Mouse (Mus musculus) right cerebral cortex, adult 2 months (tissue): ENCODE results near the gene Gm11541.

ENCODE experiments used
- DNase-seq, 2 experiments: peaks; one replicate each; pipeline ENCODE4 v3.0.0; 2021 to 2022; ENCODE audit warnings: low spot score in 2 of 2

Gm11541 gene

DNA sequence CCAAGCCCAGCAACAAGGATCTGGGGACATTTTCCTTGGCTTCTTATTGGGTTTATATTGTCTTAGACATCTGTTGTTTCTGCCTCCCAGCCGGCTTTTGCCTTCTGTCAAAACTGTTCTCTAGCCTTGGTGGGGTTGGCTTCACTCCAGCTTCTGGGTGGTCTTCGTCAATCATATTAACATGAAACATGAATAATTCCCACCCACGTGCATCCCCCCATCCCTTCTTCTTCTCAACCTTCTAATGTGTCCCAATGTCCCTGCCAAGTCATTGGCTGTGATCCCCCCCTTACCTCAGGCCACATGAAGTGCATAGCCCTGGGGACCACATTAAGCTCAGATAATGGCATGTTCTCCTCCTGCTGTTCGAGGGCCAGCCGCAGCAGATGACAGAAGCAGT is at the start of gene Gm11541:
Gene Gm11541, minus strand, starts transcription at position 28 of the 400 bp plus-strand sequence.
- no peak for DNase-seq

DNA sequence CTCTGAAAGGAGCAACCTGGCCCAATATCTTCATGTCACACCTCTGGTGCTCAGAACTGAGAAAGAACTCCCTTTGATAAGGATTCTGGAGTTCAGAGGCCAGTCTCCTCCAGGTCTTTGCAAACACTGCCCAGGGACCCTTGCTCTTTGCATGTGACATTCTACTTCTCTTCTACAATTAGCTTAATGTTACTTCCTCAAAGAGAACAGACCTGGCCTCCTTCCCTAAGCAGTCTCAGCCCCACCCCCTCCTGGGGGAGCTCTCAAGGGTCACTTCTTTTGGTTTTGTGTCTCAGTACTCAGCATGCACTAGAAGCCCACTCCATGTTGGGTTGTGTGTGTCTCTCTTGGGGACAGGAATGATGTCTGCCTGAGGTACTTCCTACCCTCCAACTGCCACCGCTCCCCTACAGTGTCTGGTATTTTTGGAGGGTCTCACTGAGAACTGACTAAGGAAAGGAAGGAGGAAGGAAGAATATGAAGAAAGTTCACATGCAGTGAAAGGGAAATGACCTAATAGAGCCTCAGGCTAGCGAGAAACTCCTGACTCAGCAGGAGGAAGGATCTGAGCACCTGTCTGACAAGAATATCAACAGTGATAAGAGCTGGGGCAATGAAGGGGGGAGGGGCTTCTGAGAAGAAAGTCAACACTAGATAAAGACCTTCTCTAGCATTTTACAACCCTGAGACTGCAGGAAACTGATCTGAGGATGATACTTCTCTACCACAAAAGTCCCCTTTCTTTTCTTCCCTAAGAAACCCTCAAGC is 48.8 kb upstream of the Gm11541 start:
- no peak for DNase-seq

- DNase-seq = no peak
These were observed 37.5 kb upstream of the Gm11541 start, which contains the start of gene Cdc34b for GRCm38 (mm10) chr11:94741732-94742272. Gene Cdc34b (plus strand): TSS chr11:94741782.

DNA sequence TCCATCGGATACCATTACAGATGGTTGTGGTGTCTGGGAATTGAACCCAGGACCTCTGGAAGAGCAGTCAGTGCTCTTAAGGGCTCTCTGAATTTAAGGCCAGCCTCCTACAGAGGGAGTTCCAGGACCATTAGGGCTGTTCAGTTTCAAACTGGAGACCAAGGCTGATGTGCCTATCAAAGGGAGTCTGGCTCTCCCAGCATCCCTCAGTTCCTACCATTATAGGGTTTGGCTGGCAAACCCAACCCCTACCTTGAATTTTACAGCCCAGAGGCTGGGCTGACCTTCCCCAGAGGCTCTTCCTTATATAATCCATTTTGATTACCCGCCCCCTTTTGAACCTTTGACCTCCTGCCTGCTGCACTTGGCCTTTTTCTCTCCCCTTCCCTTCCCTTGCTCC is 31.4 kb upstream of the Gm11541 start:
- DNase-seq = no peak

DNA sequence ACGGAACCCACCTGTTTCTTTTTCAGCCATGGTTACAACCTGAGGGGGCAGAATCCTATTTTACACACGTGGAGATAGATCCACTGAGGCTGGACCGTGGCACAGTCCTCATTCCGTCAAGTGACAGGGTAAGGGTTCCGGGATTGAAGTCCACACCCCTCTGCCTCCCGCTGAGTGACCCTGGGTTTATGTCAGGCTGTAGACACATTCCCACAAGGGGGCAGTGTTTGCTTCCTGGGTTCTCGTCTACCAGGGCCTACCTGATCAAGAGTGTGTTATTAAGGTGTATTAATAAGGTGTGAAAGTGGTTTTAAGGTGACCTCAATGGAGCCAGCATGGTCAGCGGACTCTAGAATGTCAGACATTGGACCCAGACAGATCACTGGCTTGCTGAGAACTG is 28.5 kb upstream of the Gm11541 start:
- no peak for DNase-seq

GRCm38 (mm10) chr11:94731229-94731628 is 26.9 kb upstream of the Gm11541 start:
- DNase-seq = peak; percentile 10 to 27

DNA sequence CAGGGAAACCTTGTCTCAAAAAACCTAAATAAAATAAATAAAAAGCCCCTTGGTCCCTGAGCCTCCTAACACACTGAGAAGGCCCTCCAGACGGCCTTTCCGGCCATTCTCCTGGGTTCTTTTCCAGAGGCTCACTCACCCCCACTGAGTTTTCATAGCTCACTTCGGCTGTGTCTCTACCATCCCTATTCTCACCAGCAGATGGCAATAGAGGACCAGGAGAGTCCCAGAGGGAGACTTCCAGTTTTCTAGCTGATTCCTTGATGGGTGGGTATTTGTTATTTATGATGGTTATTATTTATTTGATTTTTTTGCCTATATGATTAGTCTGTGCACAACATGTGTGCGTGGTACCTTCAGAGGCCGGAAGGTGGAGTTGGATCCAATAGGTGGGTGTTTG is 26.0 kb upstream of the Gm11541 start:
- DNase-seq = peak; percentile 73 to 85

- no peak for DNase-seq
These were observed 25.3 kb upstream of the Gm11541 start for GRCm38 (mm10) chr11:94729565-94729964.

GRCm38 (mm10) chr11:94728545-94728944 is 24.2 kb upstream of the Gm11541 start:
- DNase-seq = no peak

- no peak for DNase-seq
These were observed 23.0 kb upstream of the Gm11541 start for GRCm38 (mm10) chr11:94727306-94727705.

- DNase-seq = no peak
These were observed 14.9 kb upstream of the Gm11541 start for GRCm38 (mm10) chr11:94719216-94719615.

- no peak for DNase-seq
These were observed 14.0 kb upstream of the Gm11541 start for GRCm38 (mm10) chr11:94718113-94718909.

- no peak for DNase-seq
These were observed 12.9 kb upstream of the Gm11541 start for GRCm38 (mm10) chr11:94717239-94717638.

DNA sequence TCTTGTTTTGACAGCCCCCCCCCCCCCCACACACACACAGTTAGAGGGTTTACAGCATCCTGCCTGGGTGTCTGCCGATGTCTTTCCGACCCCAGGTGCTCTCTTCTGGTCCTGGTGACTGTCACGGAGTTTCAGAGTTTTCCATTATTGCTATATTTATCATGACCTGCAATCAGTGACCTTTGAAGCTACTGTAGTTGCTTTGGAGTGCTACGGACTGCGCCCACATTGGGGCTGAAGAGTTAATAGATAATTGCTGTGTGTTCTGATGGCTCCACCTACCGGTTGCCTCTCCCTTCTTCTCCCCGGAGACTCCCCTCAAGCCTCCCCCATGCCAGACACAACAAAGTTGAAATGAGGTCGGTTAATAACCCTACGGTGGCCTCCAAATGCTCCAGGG is 12.5 kb upstream of the Gm11541 start:
- peak; percentile 14 to 18 for DNase-seq

DNA sequence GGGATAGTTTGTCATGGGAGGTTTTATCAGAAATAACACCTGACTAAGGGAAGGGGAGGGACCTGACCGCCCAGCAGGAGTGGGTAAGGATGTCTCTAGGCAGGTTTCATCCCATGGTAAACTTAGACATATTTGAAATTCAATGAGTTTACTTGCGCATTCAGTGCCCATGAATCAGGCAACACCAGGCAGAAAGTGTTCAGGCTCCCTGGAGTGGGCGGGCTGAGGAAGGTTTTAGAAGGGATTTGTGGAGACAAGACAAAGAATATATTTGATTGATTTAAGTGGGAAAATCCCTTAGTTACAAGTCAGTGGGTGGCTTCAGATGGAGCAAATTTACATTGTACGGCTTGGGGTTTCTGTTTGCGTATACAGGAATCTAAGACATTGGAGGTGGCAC is 11.3 kb upstream of the Gm11541 start:
- peak; percentile 23 to 59 for DNase-seq

DNA sequence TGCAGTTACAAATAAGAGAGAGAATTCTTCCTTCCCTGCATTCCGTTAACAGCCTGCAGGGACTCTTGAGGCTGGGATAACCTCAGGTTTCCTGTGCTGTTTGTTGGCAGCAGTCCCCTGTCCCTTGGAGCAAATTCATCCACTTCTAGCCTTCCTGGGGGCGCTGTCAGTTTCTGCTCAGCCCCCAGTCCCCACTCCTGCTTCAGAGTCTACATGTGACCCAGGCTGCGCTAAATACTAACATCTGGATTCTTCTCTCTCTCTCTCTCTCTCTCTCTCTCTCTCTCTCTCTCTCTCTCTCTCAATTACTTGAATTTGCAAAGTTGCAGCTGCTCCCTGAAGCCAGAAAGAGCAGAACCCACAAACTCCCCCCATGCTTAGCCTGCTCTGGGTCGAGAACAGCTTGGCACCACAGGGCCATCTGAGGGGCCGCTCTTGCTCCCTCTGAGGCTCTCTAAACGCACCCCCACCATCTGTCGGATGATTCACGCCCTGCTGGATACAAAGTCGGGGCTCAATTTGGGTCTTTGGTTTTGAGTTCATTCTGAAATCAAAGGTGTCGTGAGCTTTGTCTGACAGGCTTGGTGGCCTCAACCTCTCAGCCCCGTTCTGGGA is 9.1 kb upstream of the Gm11541 start:
- no peak for DNase-seq

DNA sequence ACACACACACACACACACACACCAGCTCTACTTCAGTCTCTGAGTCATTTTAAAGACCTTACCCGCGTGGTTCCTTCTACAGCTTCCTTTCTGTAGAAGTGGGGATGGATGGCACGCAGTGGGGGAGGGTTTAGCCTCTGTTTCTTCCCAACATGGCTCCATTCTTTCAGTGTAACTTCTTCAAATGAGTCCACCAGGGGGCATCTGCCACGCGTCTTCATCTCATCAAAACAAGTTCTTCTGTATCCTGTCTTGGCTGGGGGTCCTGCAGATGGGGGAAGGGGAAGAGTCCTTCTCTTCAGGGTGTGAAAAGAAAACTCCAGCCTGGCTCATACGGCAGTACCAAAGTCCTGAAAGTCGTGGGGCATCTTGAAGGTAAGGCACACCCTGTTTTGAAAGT is 279 bp downstream of the Gm11541 start:
- DNase-seq = no peak

DNA sequence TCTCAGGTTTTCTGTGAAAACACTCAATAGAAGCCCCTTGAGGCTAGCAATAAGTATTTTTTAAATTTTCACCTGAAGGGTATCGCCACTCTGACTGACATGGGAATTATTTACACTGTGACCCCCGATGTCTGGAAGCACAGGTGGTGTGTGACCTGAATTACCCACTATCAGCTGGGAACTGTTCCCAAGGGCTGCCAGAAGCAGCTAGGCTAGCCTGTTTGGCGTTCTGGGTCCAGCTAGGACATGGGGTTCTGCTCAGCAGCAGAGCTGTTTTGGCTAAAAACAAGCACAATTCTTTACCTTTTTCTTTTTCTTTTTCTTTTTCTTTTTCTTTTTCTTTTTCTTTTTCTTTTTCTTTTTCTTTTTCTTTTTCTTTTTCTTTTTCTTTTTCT is 2.1 kb downstream of the Gm11541 start:
- no peak for DNase-seq

GRCm38 (mm10) chr11:94701401-94702215 is 2.7 kb downstream of the Gm11541 start:
- DNase-seq = no peak

GRCm38 (mm10) chr11:94699399-94699798 is 4.9 kb downstream of the Gm11541 start:
- DNase-seq = no peak

DNA sequence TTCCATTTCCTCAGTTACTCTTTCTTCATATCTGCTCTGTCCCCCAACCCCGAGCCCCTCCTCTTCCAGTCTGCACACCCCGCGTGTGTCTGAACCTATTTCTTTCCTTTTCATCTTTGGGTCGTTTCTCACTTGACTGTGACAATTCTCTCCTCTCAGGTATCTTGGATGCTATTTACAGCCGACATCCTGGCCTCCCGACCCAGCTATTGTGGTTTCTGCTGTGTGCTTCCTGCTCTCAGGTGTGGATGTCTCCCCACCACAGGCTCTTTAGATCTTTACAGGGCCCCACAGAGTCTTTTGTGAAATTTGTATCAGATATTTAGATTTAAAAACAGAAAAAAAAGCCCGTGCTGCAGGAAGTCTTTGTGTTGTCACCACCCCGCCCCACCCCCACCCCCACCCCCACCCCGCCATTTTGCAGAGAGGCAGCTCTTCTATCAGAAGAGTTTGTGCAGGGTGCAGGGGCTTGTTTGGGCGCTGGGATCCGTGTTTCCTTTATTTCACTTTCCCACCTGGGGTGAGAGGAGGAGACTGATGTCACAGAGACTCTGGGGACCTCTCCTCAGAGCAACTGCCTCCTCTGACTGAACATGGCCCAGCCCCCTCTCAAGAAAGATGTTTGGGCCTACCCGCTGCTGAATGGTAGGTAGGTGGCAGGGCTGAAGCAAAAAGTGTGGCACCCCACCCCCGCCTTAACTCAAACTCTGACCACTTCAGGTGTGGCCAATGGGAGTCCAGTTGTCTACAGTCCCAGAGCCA is 6.4 kb downstream of the Gm11541 start:
- no peak for DNase-seq
